Mouse (Mus musculus): ENCODE data around the gene Epha4. TPM values are rescaled to one million over a fixed set of nuclear protein-coding genes. Genes with fewer than 3 reads are reported as not detected.

The Epha4 gene
- polyA plus RNA-seq (2012; ENCODE audit: low replicate concordance) = 0.07 TPM in 1 of 2 replicates, not detected in the other

DNA sequence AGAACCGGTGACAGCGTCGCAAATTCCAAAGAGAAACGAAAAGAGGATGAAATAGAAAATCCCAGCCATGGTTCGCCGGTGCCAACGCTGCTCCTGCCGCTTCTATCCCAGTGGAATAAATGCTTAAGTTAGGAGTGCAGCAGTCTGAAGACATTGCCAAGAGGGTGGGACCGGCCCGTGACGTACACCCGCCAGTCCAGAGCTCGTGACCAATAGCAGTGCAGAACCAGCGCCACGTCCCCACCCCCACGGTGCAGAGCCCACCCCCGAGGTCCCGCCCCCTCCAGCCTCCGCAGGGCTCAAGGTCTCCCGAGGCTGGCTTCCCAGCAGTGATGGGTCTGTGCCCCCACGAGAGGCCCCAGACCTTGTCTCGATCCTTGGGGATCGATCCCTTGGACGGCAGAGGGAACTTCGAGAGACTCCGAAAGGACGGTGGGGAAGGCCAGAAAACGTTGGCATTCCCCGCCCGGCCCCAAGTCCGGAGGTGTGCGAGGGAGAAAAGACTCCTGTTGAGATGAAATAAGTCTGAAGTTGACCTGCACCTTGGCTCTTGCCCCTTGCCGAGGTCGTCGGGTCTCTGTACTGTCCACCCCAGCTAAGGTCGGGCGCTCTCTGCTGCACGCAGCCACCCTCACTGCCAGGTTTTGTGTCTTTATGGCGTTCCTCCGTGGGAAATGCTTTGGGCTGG, at the start of gene Epha4:
Gene Epha4, minus strand, starts transcription at position 126 of the 688 bp plus-strand sequence.

Data from leukemia stem cell, adult 10-12 weeks (primary cell).